ENCODE assay signal across 9 mouse cellular contexts in genomic region chr11:95071266-95071665, GRCm38 (mm10). TPM values are rescaled to one million over a fixed set of nuclear protein-coding genes. Genes with fewer than 3 reads are reported as not detected.
DNase-seq lines count a peak whose midpoint lies in the region; ATAC-seq and TF ChIP-seq lines count a peak whose summit lies in the region.
"Had no signal": no experiment of that assay in that cellular context is flagged by ENCODE, and none has a peak within 500 bp of the region (broad histone marks: within the 10 kb centered on the region; RNA-seq: fewer than 3 reads in every experiment).

No protein-coding gene starts in this region.

- H3K9ac ChIP-seq in midbrain, embryonic 11.5 days (ENCODE audit: low read length) = no peak overlapping the region
- no peak overlapping the region for H3K9ac ChIP-seq in midbrain, embryonic 14.5 days (replicated peaks; ENCODE audit: low read length)
- H3K9ac ChIP-seq in heart, embryonic 11.5 days (ENCODE audit: low read depth, low read length) = no peak overlapping the region
- no peak overlapping the region for H3K9ac ChIP-seq in stomach, postnatal 0 days (ENCODE audit: low read length)

- H3K27me3 ChIP-seq in midbrain, embryonic 11.5 days (ENCODE audit: control insufficient read depth, insufficient read depth, low read length) = peaks cover 12% of the 10 kb centered on the region
- peaks cover 7% of the 10 kb centered on the region; the same call in 1 of the 2 replicates for H3K27me3 ChIP-seq in midbrain, embryonic 14.5 days (ENCODE audit: control insufficient read depth, insufficient read depth, low read length)
- H3K27me3 ChIP-seq in heart, embryonic 11.5 days (ENCODE audit: control insufficient read depth, insufficient read depth, low read length) = peaks cover 13% of the 10 kb centered on the region
- no peaks in the 10 kb centered on the region for H3K27me3 ChIP-seq in stomach, postnatal 0 days (ENCODE audit: control insufficient read depth, insufficient read depth, low read length)

- no peak for TF ChIP-seq EP300 in stomach, postnatal 0 days (optimal IDR thresholded peaks at IDR 0.05)

- peaks cover 4% of the 10 kb centered on the region for H3K4me1 ChIP-seq in midbrain, embryonic 11.5 days (ENCODE audit: control insufficient read depth, insufficient read depth, low read length)
- peaks cover 13% of the 10 kb centered on the region for H3K4me1 ChIP-seq in midbrain, embryonic 14.5 days (ENCODE audit: control insufficient read depth, insufficient read depth, low read length)
- H3K4me1 ChIP-seq in heart, embryonic 11.5 days (ENCODE audit: control insufficient read depth, insufficient read depth, low read length) = peaks cover 60% of the 10 kb centered on the region
- peaks cover 19% of the 10 kb centered on the region for H3K4me1 ChIP-seq in stomach, postnatal 0 days (replicated peaks; ENCODE audit: control insufficient read depth, insufficient read depth)

- H3K4me3 ChIP-seq in midbrain, embryonic 11.5 days (ENCODE audit: low read depth, low read length) = no peak overlapping the region
- H3K4me3 ChIP-seq in midbrain, embryonic 14.5 days (replicated peaks; ENCODE audit: low read depth, low read length) = no peak overlapping the region
- no peak overlapping the region for H3K4me3 ChIP-seq in heart, embryonic 11.5 days (ENCODE audit: low read depth, low read length)
- no peak overlapping the region for H3K4me3 ChIP-seq in stomach, postnatal 0 days (ENCODE audit: low read depth, low read length)
- no peak overlapping the region for H3K4me3 ChIP-seq in left cerebral cortex, adult 2 months

- ATAC-seq in midbrain, embryonic 11.5 days (ENCODE audit: low FRiP score) = no peak
- no peak for ATAC-seq in midbrain, embryonic 14.5 days (ENCODE audit: low FRiP score, low TSS enrichment)
- 0 out of 2 replicates have a peak, but pooled peaks have one; percentile 16 for ATAC-seq in heart, embryonic 11.5 days (replicated peaks; ENCODE audit: insufficient number of reproducible peaks, low FRiP score, low TSS enrichment)
- no peak for ATAC-seq in stomach, postnatal 0 days (ENCODE audit: low FRiP score, low TSS enrichment)
- no peak for ATAC-seq in inflammation-experienced regulatory T-cells, adult 6 months

- no peak overlapping the region for H3K4me2 ChIP-seq in midbrain, embryonic 11.5 days
- H3K4me2 ChIP-seq in midbrain, embryonic 14.5 days (ENCODE audit: low read length) = no peak overlapping the region
- H3K4me2 ChIP-seq in heart, embryonic 11.5 days = peak overlapping the region; percentile 4; the same call in 1 of the 2 replicates
- no peak overlapping the region; the same call in 1 of the 2 replicates for H3K4me2 ChIP-seq in stomach, postnatal 0 days (replicated peaks; ENCODE audit: low read depth)

- H3K36me3 ChIP-seq in midbrain, embryonic 11.5 days (ENCODE audit: control insufficient read depth, insufficient read depth, low read length) = no peaks in the 10 kb centered on the region
- H3K36me3 ChIP-seq in midbrain, embryonic 14.5 days (ENCODE audit: control insufficient read depth, insufficient read depth, low read length) = no peaks in the 10 kb centered on the region
- no peaks in the 10 kb centered on the region for H3K36me3 ChIP-seq in heart, embryonic 11.5 days (ENCODE audit: control insufficient read depth, insufficient read depth, low read length)
- H3K36me3 ChIP-seq in stomach, postnatal 0 days (ENCODE audit: control insufficient read depth, insufficient read depth, low read length) = 0 out of 2 replicates have a peak, but pooled peaks cover 3% of the 10 kb centered on the region

- WGBS in midbrain, embryonic 11.5 days = 60% methylated on average over 7 of the region's 7 CpGs
- 49% methylated on average over 7 of the region's 7 CpGs for WGBS in midbrain, embryonic 14.5 days
- 28% methylated on average over 7 of the region's 7 CpGs for WGBS in heart, embryonic 11.5 days (ENCODE audit: insufficient replicate concordance)
- 13% methylated on average over 7 of the region's 7 CpGs for WGBS in stomach, postnatal 0 days

- no peak for TF ChIP-seq CTCF in stomach, postnatal 0 days (IDR thresholded peaks at IDR 0.05; ENCODE audit: low read depth)
- TF ChIP-seq CTCF in left cerebral cortex, adult 2 months (IDR thresholded peaks at IDR 0.05) = no peak

- intact Hi-C loops in left cerebral cortex, adult 2 months (cut with DNase I) = no loop called here

- DNase-seq in midbrain, embryonic 11.5 days (ENCODE audit: low spot score, missing footprints) = peak; percentile 49
- no peak for DNase-seq in midbrain, embryonic 14.5 days
- DNase-seq in kidney, postnatal 10 days = peak; percentile 80
- DNase-seq in stomach, postnatal 0 days (ENCODE audit: low spot score) = peak; percentile 44
- DNase-seq in left cerebral cortex, adult 2 months (ENCODE audit: extremely low spot score in 1 of 2, low spot score in 2 of 2) = no peak
- DNase-seq: thymus, postnatal 14 days had no signal

- no peaks in the 10 kb centered on the region for H3K9me3 ChIP-seq in midbrain, embryonic 11.5 days (ENCODE audit: control insufficient read depth, low read length)
- no peaks in the 10 kb centered on the region for H3K9me3 ChIP-seq in midbrain, embryonic 14.5 days (ENCODE audit: control insufficient read depth, low read length)
- H3K9me3 ChIP-seq in heart, embryonic 11.5 days (replicated peaks; ENCODE audit: control insufficient read depth, low read length) = no peaks in the 10 kb centered on the region
- H3K9me3 ChIP-seq in stomach, postnatal 0 days (ENCODE audit: control insufficient read depth, low read length) = no peaks in the 10 kb centered on the region

- H3K27ac ChIP-seq in midbrain, embryonic 11.5 days (ENCODE audit: low read depth, low read length) = no peak overlapping the region
- no peak overlapping the region for H3K27ac ChIP-seq in midbrain, embryonic 14.5 days (replicated peaks; ENCODE audit: low read depth, low read length)
- peak overlapping the region; percentile 78 for H3K27ac ChIP-seq in heart, embryonic 11.5 days (ENCODE audit: low read depth, low read length)
- H3K27ac ChIP-seq in stomach, postnatal 0 days (replicated peaks) = peak overlapping the region; percentile 84
- no peak overlapping the region for H3K27ac ChIP-seq in left cerebral cortex, adult 2 months

RNA-seq across cellular contexts. Expression of gene Itga3, which starts 5.3 kb away (rescaled TPM):
- polyA plus RNA-seq in midbrain, embryonic 11.5 days (2014; fragmentation: Nextera tagmentation; extraction: Ambion mirVana) = 2.9 and 3.0 TPM in 2 replicates
- polyA plus RNA-seq in midbrain, embryonic 14.5 days (2014; fragmentation: Nextera tagmentation; extraction: Ambion mirVana) = 9.0 and 11.7 TPM in 2 replicates
- polyA plus RNA-seq in heart, embryonic 11.5 days (2014; fragmentation: Nextera tagmentation; extraction: Ambion mirVana) = 8.5 and 9.7 TPM in 2 replicates
- polyA plus RNA-seq in stomach, postnatal 0 days (2015; fragmentation: Nextera tagmentation; extraction: Ambion mirVana) = 15.6 and 17.0 TPM in 2 replicates
- polyA plus RNA-seq in inflammation-experienced regulatory T-cells, adult 6 months (2017; shearing (Covaris generic)) = 1 to 10 TPM in 2 of 3 experiments, under 1 TPM in 1; 0.93 to 2.2 (median 1.0) TPM
- 10 to 100 TPM; 17.4 to 17.8 TPM for total RNA-seq in left cerebral cortex, adult 2 months (2021)

RNA-seq across cellular contexts. Expression of gene Pdk2, which starts 30.1 kb away (rescaled TPM):
- polyA plus RNA-seq in midbrain, embryonic 11.5 days (2014; fragmentation: Nextera tagmentation; extraction: Ambion mirVana) = 12.6 and 13.3 TPM in 2 replicates
- polyA plus RNA-seq in midbrain, embryonic 14.5 days (2014; fragmentation: Nextera tagmentation; extraction: Ambion mirVana) = 21.5 and 22.7 TPM in 2 replicates
- polyA plus RNA-seq in heart, embryonic 11.5 days (2014; fragmentation: Nextera tagmentation; extraction: Ambion mirVana) = 45.6 and 53.0 TPM in 2 replicates
- polyA plus RNA-seq in stomach, postnatal 0 days (2015; fragmentation: Nextera tagmentation; extraction: Ambion mirVana) = 29.8 and 39.0 TPM in 2 replicates
- polyA plus RNA-seq in inflammation-experienced regulatory T-cells, adult 6 months (2017; shearing (Covaris generic)) = 1 to 10 TPM; 2.4 to 9.2 (median 8.2) TPM
- total RNA-seq in left cerebral cortex, adult 2 months (2021) = 100 to 1,000 TPM; 109 to 112 TPM

RNA-seq across cellular contexts. Expression of gene Dlx3, which starts 48.7 kb away (rescaled TPM):
- polyA plus RNA-seq in midbrain, embryonic 11.5 days (2014; fragmentation: Nextera tagmentation; extraction: Ambion mirVana) = 0.59 and 0.65 TPM in 2 replicates
- polyA plus RNA-seq in midbrain, embryonic 14.5 days (2014; fragmentation: Nextera tagmentation; extraction: Ambion mirVana) = 0.13 and 0.38 TPM in 2 replicates
- polyA plus RNA-seq in heart, embryonic 11.5 days (2014; fragmentation: Nextera tagmentation; extraction: Ambion mirVana) = 0.30 and 0.40 TPM in 2 replicates
- polyA plus RNA-seq in stomach, postnatal 0 days (2015; fragmentation: Nextera tagmentation; extraction: Ambion mirVana) = 8.0 and 8.5 TPM in 2 replicates
- not detected for polyA plus RNA-seq in inflammation-experienced regulatory T-cells, adult 6 months (2017; shearing (Covaris generic))
- total RNA-seq in left cerebral cortex, adult 2 months (2021) = not detected
- total RNA-seq: left cerebral cortex, postnatal 10 days had no signal

Comparison
In these comparisons a context has a peak if more than half of its experiments do, and no peak if none do; other contexts are left out.
1. DNase-seq: peak in midbrain, embryonic 11.5 days (single experiment), kidney, postnatal 10 days (single experiment) and stomach, postnatal 0 days (single experiment); none in midbrain, embryonic 14.5 days (single experiment) and left cerebral cortex, adult 2 months (0 of 2).
2. H3K27ac ChIP-seq: peak in heart, embryonic 11.5 days (single experiment) and stomach, postnatal 0 days (single experiment); none in midbrain, embryonic 11.5 days (single experiment), midbrain, embryonic 14.5 days (single experiment) and left cerebral cortex, adult 2 months (single experiment).